Mouse (Mus musculus): ENCODE measurements around the gene Gabrg3. TPM values are rescaled to one million over a fixed set of nuclear protein-coding genes. Genes with fewer than 3 reads are reported as not detected.
"Not testable (repeated sequence)": the region's sequence is repeated elsewhere in the genome, so short reads cannot be mapped to it uniquely, and the experiment has no call there.

Gene Gabrg3
- total and polyA plus RNA-seq, 2 experiments = not detected

DNA sequence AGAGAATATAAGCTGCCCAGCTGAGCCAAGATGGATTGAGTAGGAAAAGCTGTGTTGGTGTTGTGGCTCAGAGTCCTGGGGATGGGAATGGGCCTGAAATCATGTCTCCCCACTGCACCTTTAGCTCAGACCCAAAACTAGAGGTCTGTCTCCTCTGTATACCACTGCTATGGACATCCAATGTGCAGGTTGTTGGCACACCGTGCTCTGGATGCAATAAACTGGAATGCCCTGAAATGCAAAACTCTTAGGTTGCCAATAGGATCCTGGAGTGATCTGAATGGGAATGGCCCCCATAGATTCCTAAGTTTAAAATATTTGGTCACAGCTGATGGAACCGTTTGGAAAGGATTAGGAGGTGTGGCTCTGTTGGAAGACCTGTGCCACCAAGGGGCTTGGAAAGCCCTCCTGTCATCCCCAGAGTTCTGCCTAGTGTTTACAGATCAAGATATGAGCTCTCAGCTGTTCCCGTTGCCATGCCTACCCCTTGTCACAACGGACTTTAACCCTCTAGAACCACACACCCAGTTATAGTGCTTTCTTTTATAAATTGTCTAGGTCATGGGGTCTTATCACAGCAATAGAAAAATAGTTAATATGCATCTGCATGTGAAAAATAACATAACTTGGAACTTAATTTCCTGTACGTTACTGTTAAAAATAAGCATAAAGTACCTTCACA is 128.0 kb downstream of the Gabrg3 start:
- H3K4me3 ChIP-seq (ENCODE audit: insufficient read depth, low read depth, low read length) = no peak overlapping the region
- H3K27me3 ChIP-seq (ENCODE audit: control insufficient read depth, insufficient read depth, low read length) = no peaks in the 10 kb centered on the region
- H3K9ac ChIP-seq (ENCODE audit: low read depth, low read length) = no peak overlapping the region
- DNase-seq (ENCODE audit: extremely low read depth, low read depth, low spot score) = no peak
- TF ChIP-seq CTCF (IDR thresholded peaks at IDR 0.05; ENCODE audit: low read depth, low read length) (no peak), POLR2A (IDR thresholded peaks at IDR 0.05; ENCODE audit: extremely low read depth, insufficient read depth, low read length) (no peak)
- no peaks in the 10 kb centered on the region for H3K4me1 ChIP-seq (ENCODE audit: control insufficient read depth, insufficient read depth, low read length)
- H3K36me3 ChIP-seq (ENCODE audit: control insufficient read depth, insufficient read depth, low read length) = no peaks in the 10 kb centered on the region
- no peak overlapping the region for H3K27ac ChIP-seq (replicated peaks; ENCODE audit: insufficient read depth, low read depth, low read length)
- 51% methylated on average over 5 of the region's 5 CpGs for WGBS
- no peaks in the 10 kb centered on the region for H3K79me2 ChIP-seq (ENCODE audit: control insufficient read depth, insufficient read depth, low read length)

DNA sequence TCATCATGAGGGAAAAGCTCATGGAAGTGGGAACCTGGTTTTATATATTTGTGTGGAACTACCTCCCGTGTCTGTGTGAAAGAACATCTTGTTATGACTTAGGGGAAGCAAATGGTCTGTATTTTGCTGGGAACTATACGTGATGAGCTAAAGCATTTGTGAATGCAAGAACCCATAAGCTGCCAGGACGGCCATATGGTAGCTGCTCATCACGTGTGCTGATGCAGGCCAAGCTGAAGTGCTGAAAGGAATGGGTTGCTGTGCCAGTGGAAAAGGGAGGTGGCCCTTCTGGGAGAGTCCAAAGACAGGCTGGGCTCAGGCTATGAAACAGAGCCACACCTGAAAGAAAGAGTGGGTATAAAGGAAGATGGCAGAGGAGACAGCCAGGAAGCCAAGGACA is 143.0 kb downstream of the Gabrg3 start:
- 68% methylated on average over 4 of the region's 4 CpGs for WGBS
- Histone ChIP-seq H3K4me3 (ENCODE audit: insufficient read depth, low read depth, low read length) (no peak overlapping the region), H3K9ac (ENCODE audit: low read depth, low read length) (no peak overlapping the region), H3K27me3 (ENCODE audit: control insufficient read depth, insufficient read depth, low read length) (no peaks in the 10 kb centered on the region), H3K36me3 (ENCODE audit: control insufficient read depth, insufficient read depth, low read length) (no peaks in the 10 kb centered on the region), H3K4me1 (ENCODE audit: control insufficient read depth, insufficient read depth, low read length) (no peaks in the 10 kb centered on the region), H3K27ac (replicated peaks; ENCODE audit: insufficient read depth, low read depth, low read length) (no peak overlapping the region), H3K79me2 (ENCODE audit: control insufficient read depth, insufficient read depth, low read length) (no peaks in the 10 kb centered on the region)
- TF ChIP-seq POLR2A (IDR thresholded peaks at IDR 0.05; ENCODE audit: extremely low read depth, insufficient read depth, low read length) (no peak), CTCF (IDR thresholded peaks at IDR 0.05; ENCODE audit: low read depth, low read length) (no peak)
- no peak for DNase-seq (ENCODE audit: extremely low read depth, low read depth, low spot score)

DNA sequence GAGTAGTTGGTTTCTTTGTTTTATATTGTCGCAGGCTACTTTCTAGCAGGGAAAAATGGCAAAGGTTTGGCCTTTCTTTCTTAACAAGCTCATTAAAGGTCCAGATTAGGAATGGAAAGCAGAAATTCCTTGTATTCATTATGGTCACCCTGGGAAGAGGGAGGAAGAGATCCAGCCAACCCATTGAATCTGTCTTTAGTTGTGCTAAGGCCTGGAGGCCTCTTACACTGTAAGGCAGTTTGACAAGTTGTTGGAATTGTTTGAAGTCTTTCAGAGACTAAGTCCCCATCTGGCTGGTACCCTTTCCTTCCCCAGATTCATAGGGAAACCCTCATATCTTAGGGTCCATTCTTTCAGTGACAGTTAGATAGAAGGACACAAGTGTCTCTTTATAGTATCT is 172.9 kb downstream of the Gabrg3 start:
- Histone ChIP-seq H3K27me3 (ENCODE audit: control insufficient read depth, insufficient read depth, low read length) (no peaks in the 10 kb centered on the region), H3K9ac (ENCODE audit: low read depth, low read length) (no peak overlapping the region), H3K79me2 (ENCODE audit: control insufficient read depth, insufficient read depth, low read length) (no peaks in the 10 kb centered on the region), H3K27ac (replicated peaks; ENCODE audit: insufficient read depth, low read depth, low read length) (no peak overlapping the region), H3K4me1 (ENCODE audit: control insufficient read depth, insufficient read depth, low read length) (no peaks in the 10 kb centered on the region), H3K4me3 (ENCODE audit: insufficient read depth, low read depth, low read length) (no peak overlapping the region), H3K36me3 (ENCODE audit: control insufficient read depth, insufficient read depth, low read length) (no peaks in the 10 kb centered on the region)
- TF ChIP-seq CTCF (IDR thresholded peaks at IDR 0.05; ENCODE audit: low read depth, low read length) (no peak), POLR2A (IDR thresholded peaks at IDR 0.05; ENCODE audit: extremely low read depth, insufficient read depth, low read length) (no peak)
- no peak for DNase-seq (ENCODE audit: extremely low read depth, low read depth, low spot score)
- 82% methylated on average over 1 of the region's 1 CpGs for WGBS

DNA sequence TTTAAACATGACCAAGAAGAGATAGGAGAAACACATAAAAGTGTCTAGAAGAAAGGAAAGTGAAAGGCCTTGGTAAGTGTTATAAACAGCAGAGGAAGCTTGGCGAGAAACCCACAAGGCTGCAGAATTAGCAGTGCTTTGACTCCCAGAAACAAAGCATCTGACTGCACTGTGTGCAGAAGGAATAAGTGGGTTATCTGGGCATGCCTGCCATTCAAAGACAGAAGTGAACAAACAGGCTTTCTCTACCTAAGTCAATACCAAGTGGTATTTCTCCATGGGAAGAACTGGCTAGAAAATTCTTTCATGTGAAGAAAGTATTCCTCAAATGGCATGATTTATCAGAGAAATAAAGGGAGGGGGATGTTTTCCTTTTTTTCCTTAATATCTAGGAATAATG is 201.0 kb downstream of the Gabrg3 start:
- no peaks in the 10 kb centered on the region for H3K4me1 ChIP-seq (ENCODE audit: control insufficient read depth, insufficient read depth, low read length)
- H3K27me3 ChIP-seq (ENCODE audit: control insufficient read depth, insufficient read depth, low read length) = no peaks in the 10 kb centered on the region
- 51% methylated on average over 1 of the region's 1 CpGs for WGBS
- H3K4me3 ChIP-seq (ENCODE audit: insufficient read depth, low read depth, low read length) = no peak overlapping the region
- no peak for DNase-seq (ENCODE audit: extremely low read depth, low read depth, low spot score)
- no peak overlapping the region for H3K27ac ChIP-seq (replicated peaks; ENCODE audit: insufficient read depth, low read depth, low read length)
- H3K79me2 ChIP-seq (ENCODE audit: control insufficient read depth, insufficient read depth, low read length) = no peaks in the 10 kb centered on the region
- no peak overlapping the region for H3K9ac ChIP-seq (ENCODE audit: low read depth, low read length)
- no peaks in the 10 kb centered on the region for H3K36me3 ChIP-seq (ENCODE audit: control insufficient read depth, insufficient read depth, low read length)
- TF ChIP-seq POLR2A (IDR thresholded peaks at IDR 0.05; ENCODE audit: extremely low read depth, insufficient read depth, low read length) (no peak), CTCF (IDR thresholded peaks at IDR 0.05; ENCODE audit: low read depth, low read length) (no peak)

DNA sequence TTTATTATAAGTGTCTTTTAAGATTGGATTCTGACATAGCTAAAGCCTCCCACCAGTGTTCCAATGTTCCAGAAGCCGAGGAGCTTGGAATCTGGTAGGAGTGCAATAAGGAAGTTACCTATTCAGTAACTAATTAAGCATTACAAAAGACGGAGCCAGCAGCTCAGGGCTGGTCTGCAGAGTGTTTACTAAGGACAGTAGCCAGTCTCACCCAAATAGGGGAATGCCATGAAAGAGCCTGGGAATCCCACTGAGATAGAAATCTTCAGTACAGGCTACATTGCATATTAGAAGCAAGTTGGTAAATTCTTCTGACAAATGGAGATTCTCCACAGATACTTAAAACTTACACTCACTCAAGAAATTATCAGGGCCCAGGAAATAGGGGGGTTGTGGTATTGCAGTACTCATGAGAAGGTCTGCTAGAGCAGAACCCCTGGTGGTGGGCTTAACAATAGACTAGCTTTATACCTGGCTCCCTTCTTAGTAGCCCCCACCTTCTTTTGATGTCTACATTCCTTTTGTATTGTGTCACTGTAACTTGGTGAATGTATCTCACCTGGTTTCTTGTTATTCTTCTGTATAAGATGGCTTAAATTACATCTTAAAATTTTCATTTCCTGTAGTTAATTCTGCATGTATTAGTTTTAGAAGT is 211.0 kb downstream of the Gabrg3 start:
- not testable (repeated sequence) for DNase-seq (ENCODE audit: extremely low read depth, low read depth, low spot score); H3K4me1 ChIP-seq (ENCODE audit: control insufficient read depth, insufficient read depth, low read length); H3K27me3 ChIP-seq (ENCODE audit: control insufficient read depth, insufficient read depth, low read length); H3K9ac ChIP-seq (ENCODE audit: low read depth, low read length); H3K27ac ChIP-seq (replicated peaks; ENCODE audit: insufficient read depth, low read depth, low read length); H3K36me3 ChIP-seq (ENCODE audit: control insufficient read depth, insufficient read depth, low read length); H3K4me3 ChIP-seq (ENCODE audit: insufficient read depth, low read depth, low read length); H3K79me2 ChIP-seq (ENCODE audit: control insufficient read depth, insufficient read depth, low read length)
- 53% methylated on average over 2 of the region's 2 CpGs for WGBS

DNA sequence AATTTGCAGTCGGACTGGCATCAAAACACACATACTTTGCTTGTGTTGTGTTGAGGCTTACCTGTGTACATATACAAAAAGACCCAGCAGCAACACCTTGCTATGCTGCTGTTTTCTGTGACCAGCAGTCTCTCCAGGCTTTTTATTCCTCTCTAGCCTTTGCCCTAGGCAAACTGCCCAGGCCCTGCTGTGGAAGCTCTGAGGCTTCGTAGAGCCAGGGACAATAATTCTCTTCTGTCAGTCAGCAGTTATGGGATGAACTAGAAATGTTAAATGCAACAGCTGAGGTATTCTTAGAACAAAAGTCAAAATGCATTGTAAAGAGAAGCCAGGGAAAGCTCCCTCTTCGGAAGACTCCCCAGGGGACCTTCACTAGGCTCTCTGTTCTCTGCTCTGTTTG is 220.1 kb downstream of the Gabrg3 start:
- Histone ChIP-seq H3K27ac (replicated peaks; ENCODE audit: insufficient read depth, low read depth, low read length) (no peak overlapping the region), H3K79me2 (ENCODE audit: control insufficient read depth, insufficient read depth, low read length) (no peaks in the 10 kb centered on the region), H3K4me1 (ENCODE audit: control insufficient read depth, insufficient read depth, low read length) (no peaks in the 10 kb centered on the region), H3K9ac (ENCODE audit: low read depth, low read length) (no peak overlapping the region), H3K36me3 (ENCODE audit: control insufficient read depth, insufficient read depth, low read length) (no peaks in the 10 kb centered on the region), H3K4me3 (ENCODE audit: insufficient read depth, low read depth, low read length) (no peak overlapping the region), H3K27me3 (ENCODE audit: control insufficient read depth, insufficient read depth, low read length) (no peaks in the 10 kb centered on the region)
- 72% methylated on average over 3 of the region's 3 CpGs for WGBS
- no peak for DNase-seq (ENCODE audit: extremely low read depth, low read depth, low spot score)
- TF ChIP-seq CTCF (IDR thresholded peaks at IDR 0.05; ENCODE audit: low read depth, low read length) (no peak), POLR2A (IDR thresholded peaks at IDR 0.05; ENCODE audit: extremely low read depth, insufficient read depth, low read length) (no peak)

Data from liver, adult 2 months (tissue).